Mouse (Mus musculus): ENCODE results near the gene Cd59b.
"Not testable (repeated sequence)": the region's sequence is repeated elsewhere in the genome, so short reads cannot be mapped to it uniquely, and the experiment has no call there.

GRCm38 (mm10) chr2:104065526-104065925 lies 4.1 kb upstream of the Cd59b start, which contains the start of gene Gm10912:
- not testable (repeated sequence) for TF ChIP-seq CTCF (IDR thresholded peaks at IDR 0.05; ENCODE audit: borderline replicate concordance, control insufficient read depth, extremely low read depth, insufficient read depth, low read length, poor library complexity); POLR2A (IDR thresholded peaks at IDR 0.05; ENCODE audit: control insufficient read depth, extremely low read depth, insufficient read depth, low read length, poor library complexity)
